8 mouse cellular contexts compared by ENCODE assay signal in genomic region chr11:100619485-100619975, GRCm38 (mm10). TPM values are rescaled to one million over a fixed set of nuclear protein-coding genes. Genes with fewer than 3 reads are reported as not detected.
DNase-seq lines count a peak whose midpoint lies in the region; ATAC-seq lines count a peak whose summit lies in the region.

No protein-coding gene starts in this region.

- peak overlapping the region; percentile 97 to 98 for H3K4me3 ChIP-seq in heart, embryonic 14.5 days (ENCODE audit: control insufficient read depth in 1 of 2, insufficient read depth in 1 of 2, low read depth in 1 of 2, low read length in 2 of 2)
- H3K4me3 ChIP-seq in liver, embryonic 13.5 days (replicated peaks), result peak overlapping the region; percentile 84
- H3K4me3 ChIP-seq in stomach, embryonic 16.5 days (replicated peaks; ENCODE audit: low read length), result peak overlapping the region; percentile 82

- ATAC-seq in erythroid progenitor cell, adult 5-6 weeks (replicated peaks; ENCODE audit: low FRiP score, poor library complexity, severe bottlenecking), result peak; percentile 91
- peak; percentile 95 for ATAC-seq in heart, embryonic 14.5 days (ENCODE audit: insufficient number of reproducible peaks, insufficient read depth, low FRiP score, low read depth)
- peak; percentile 92 for ATAC-seq in liver, embryonic 13.5 days (ENCODE audit: low read depth)
- peak; percentile 93 for ATAC-seq in stomach, embryonic 16.5 days (ENCODE audit: insufficient read depth, low FRiP score)

- peak overlapping the region; percentile 98 for H3K9ac ChIP-seq in heart, embryonic 14.5 days (ENCODE audit: low read length)
- peak overlapping the region; percentile 88 for H3K9ac ChIP-seq in liver, embryonic 13.5 days
- H3K9ac ChIP-seq in stomach, embryonic 16.5 days (ENCODE audit: low read length), result peak overlapping the region; percentile 92

- H3K36me3 ChIP-seq in heart, embryonic 14.5 days (ENCODE audit: control insufficient read depth, insufficient read depth, low read length), result peaks cover 5% of the 10 kb centered on the region; the same call in 1 of the 2 replicates
- H3K36me3 ChIP-seq in liver, embryonic 13.5 days, result peaks cover 9% of the 10 kb centered on the region
- H3K36me3 ChIP-seq in stomach, embryonic 16.5 days (ENCODE audit: control insufficient read depth, insufficient read depth, low read length), result no peaks in the 10 kb centered on the region

- H3K27me3 ChIP-seq in heart, embryonic 14.5 days (ENCODE audit: control insufficient read depth, insufficient read depth, low read length), result no peaks in the 10 kb centered on the region
- H3K27me3 ChIP-seq in liver, embryonic 13.5 days, result no peaks in the 10 kb centered on the region
- H3K27me3 ChIP-seq in stomach, embryonic 16.5 days (ENCODE audit: control insufficient read depth, insufficient read depth, low read length), result no peaks in the 10 kb centered on the region

- peak overlapping the region; percentile 88 for H3K4me2 ChIP-seq in heart, embryonic 14.5 days (ENCODE audit: low read length)
- peak overlapping the region; percentile 86 for H3K4me2 ChIP-seq in liver, embryonic 13.5 days
- H3K4me2 ChIP-seq in stomach, embryonic 16.5 days (ENCODE audit: low read depth, low read length), result peak overlapping the region; percentile 57

- 0% methylated on average over 40 of the region's 40 CpGs for WGBS in heart, embryonic 14.5 days
- WGBS in liver, embryonic 13.5 days (ENCODE audit: insufficient replicate concordance), result under 1% methylated on average over 39 of the region's 40 CpGs
- 0% methylated on average over 40 of the region's 40 CpGs for WGBS in stomach, embryonic 16.5 days

- DNase-seq in CD4-positive helper T cell, adult 2 months (ENCODE audit: low read depth, low spot score), result peak; percentile 95
- peak; percentile 98 for DNase-seq in brain, embryonic 18.5 days (ENCODE audit: low read depth, low spot score)
- DNase-seq in kidney, postnatal 14 days, result peak; percentile 97
- DNase-seq in liver, embryonic 13.5 days, result peak; percentile 91
- peak; percentile 98 for DNase-seq in neural tube, embryonic 10.5 days (ENCODE audit: extremely low spot score, low spot score)

- no peaks in the 10 kb centered on the region for H3K9me3 ChIP-seq in heart, embryonic 14.5 days (ENCODE audit: control insufficient read depth, low read length)
- H3K9me3 ChIP-seq in liver, embryonic 13.5 days (replicated peaks), result no peaks in the 10 kb centered on the region
- no peaks in the 10 kb centered on the region for H3K9me3 ChIP-seq in stomach, embryonic 16.5 days (replicated peaks; ENCODE audit: control insufficient read depth, low read length)

- peaks cover 10 to 31% of the 10 kb centered on the region in 2 experiments for H3K4me1 ChIP-seq in heart, embryonic 14.5 days (ENCODE audit: control insufficient read depth in 2 of 2, insufficient read depth in 2 of 2, low read length in 2 of 2)
- peaks cover 70% of the 10 kb centered on the region for H3K4me1 ChIP-seq in liver, embryonic 13.5 days (replicated peaks)
- H3K4me1 ChIP-seq in stomach, embryonic 16.5 days (ENCODE audit: control insufficient read depth, insufficient read depth, low read length), result peaks cover 24% of the 10 kb centered on the region

- peak overlapping the region; percentile 90 to 96 for H3K27ac ChIP-seq in heart, embryonic 14.5 days (replicated peaks in 1 of 2; ENCODE audit: control insufficient read depth in 1 of 2, insufficient read depth in 1 of 2, low read depth in 2 of 2, low read length in 2 of 2)
- peak overlapping the region; percentile 83 for H3K27ac ChIP-seq in liver, embryonic 13.5 days
- H3K27ac ChIP-seq in stomach, embryonic 16.5 days (ENCODE audit: low read length), result peak overlapping the region; percentile 94

RNA-seq across cellular contexts. Expression of gene Dnajc7, which starts 0.4 kb away (rescaled TPM):
- total RNA-seq in erythroid progenitor cell, adult 5-6 weeks (2015; ENCODE audit: low replicate concordance), result 79.3 and 93.5 TPM in 2 replicates
- total RNA-seq in erythroid progenitor cell, adult 5-6 weeks (2017; ENCODE audit: low replicate concordance), result 103 and 106 TPM in 2 replicates
- 66.4 and 69.6 TPM in 2 replicates for polyA plus RNA-seq in heart, embryonic 14.5 days (2014; fragmentation: Nextera tagmentation; extraction: Ambion mirVana)
- polyA plus RNA-seq in liver, embryonic 13.5 days (2015; fragmentation: Nextera tagmentation; extraction: Ambion mirVana), result 70.7 and 86.2 TPM in 2 replicates
- polyA plus RNA-seq in stomach, embryonic 16.5 days (2015; fragmentation: Nextera tagmentation; extraction: Ambion mirVana), result 209 and 214 TPM in 2 replicates

RNA-seq across cellular contexts. Expression of gene Nkiras2, which starts 0.5 kb away (rescaled TPM):
- total RNA-seq in erythroid progenitor cell, adult 5-6 weeks (2015; ENCODE audit: low replicate concordance), result 17.2 and 18.0 TPM in 2 replicates
- 5.8 and 9.4 TPM in 2 replicates for total RNA-seq in erythroid progenitor cell, adult 5-6 weeks (2017; ENCODE audit: low replicate concordance)
- 76.6 and 81.1 TPM in 2 replicates for polyA plus RNA-seq in heart, embryonic 14.5 days (2014; fragmentation: Nextera tagmentation; extraction: Ambion mirVana)
- 19.9 and 20.9 TPM in 2 replicates for polyA plus RNA-seq in liver, embryonic 13.5 days (2015; fragmentation: Nextera tagmentation; extraction: Ambion mirVana)
- 60.7 and 67.1 TPM in 2 replicates for polyA plus RNA-seq in stomach, embryonic 16.5 days (2015; fragmentation: Nextera tagmentation; extraction: Ambion mirVana)

RNA-seq across cellular contexts. Expression of gene Cnp, which starts 44.8 kb away (rescaled TPM):
- 3.6 and 23.1 TPM in 2 replicates for total RNA-seq in erythroid progenitor cell, adult 5-6 weeks (2015; ENCODE audit: low replicate concordance)
- total RNA-seq in erythroid progenitor cell, adult 5-6 weeks (2017; ENCODE audit: low replicate concordance), result 14.1 and 14.4 TPM in 2 replicates
- polyA plus RNA-seq in heart, embryonic 14.5 days (2014; fragmentation: Nextera tagmentation; extraction: Ambion mirVana), result 19.2 and 20.8 TPM in 2 replicates
- 13.2 and 14.1 TPM in 2 replicates for polyA plus RNA-seq in liver, embryonic 13.5 days (2015; fragmentation: Nextera tagmentation; extraction: Ambion mirVana)
- polyA plus RNA-seq in stomach, embryonic 16.5 days (2015; fragmentation: Nextera tagmentation; extraction: Ambion mirVana), result 38.9 and 40.6 TPM in 2 replicates

Comparison
In these comparisons a context has a peak if more than half of its experiments do, and no peak if none do; other contexts are left out.
1. Peak in every context shown above with its lines: DNase-seq, ATAC-seq, H3K4me3 ChIP-seq and H3K27ac ChIP-seq.